Mouse (Mus musculus) adrenal gland, postnatal 10 days (tissue): ENCODE measurements at regions not wholly inside any gene's neighbourhood (a gene's known extent, or its start where the extent isn't known, plus 50 kb on each side); places are given as distances from the start of the nearest gene placed in this dataset.
A peak's percentile ranks its signal among the peaks of the same experiment; 100 is the strongest.
"Not testable (repeated sequence)": the region's sequence is repeated elsewhere in the genome, so short reads cannot be mapped to it uniquely, and the experiment has no call there.

Experiments used
- DNase-seq: peaks from one replicate; pipeline ENCODE4 v3.0.0; 2021; ENCODE audit warnings: mixed read lengths

DNA sequence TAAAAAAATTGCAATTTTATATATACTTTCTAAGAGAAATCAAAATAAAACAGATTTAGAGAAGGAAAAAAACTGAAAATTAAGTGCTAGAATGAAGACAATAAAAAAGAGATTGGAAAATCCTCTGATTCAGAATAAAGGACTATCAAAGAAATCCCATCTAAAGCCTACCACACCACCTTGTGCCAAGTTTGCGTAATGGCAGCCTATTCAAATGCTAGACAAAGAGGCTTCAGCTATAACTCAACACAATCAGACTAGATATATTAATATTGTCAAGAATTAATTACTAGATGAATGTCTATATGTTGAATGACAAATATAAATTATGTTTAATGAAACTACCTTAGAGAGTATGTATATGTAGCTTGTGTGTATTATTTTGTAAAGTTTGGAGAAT lies 221.9 kb upstream of the Ascc3 start:
- DNase-seq: peak; percentile 8

- not testable (repeated sequence) for DNase-seq
Measured at GRCm38 (mm10) chr10:50392617-50393016, 199.9 kb upstream of the Ascc3 start.
